ENCODE assay signal across 8 mouse cellular contexts in the genomic region with DNA sequence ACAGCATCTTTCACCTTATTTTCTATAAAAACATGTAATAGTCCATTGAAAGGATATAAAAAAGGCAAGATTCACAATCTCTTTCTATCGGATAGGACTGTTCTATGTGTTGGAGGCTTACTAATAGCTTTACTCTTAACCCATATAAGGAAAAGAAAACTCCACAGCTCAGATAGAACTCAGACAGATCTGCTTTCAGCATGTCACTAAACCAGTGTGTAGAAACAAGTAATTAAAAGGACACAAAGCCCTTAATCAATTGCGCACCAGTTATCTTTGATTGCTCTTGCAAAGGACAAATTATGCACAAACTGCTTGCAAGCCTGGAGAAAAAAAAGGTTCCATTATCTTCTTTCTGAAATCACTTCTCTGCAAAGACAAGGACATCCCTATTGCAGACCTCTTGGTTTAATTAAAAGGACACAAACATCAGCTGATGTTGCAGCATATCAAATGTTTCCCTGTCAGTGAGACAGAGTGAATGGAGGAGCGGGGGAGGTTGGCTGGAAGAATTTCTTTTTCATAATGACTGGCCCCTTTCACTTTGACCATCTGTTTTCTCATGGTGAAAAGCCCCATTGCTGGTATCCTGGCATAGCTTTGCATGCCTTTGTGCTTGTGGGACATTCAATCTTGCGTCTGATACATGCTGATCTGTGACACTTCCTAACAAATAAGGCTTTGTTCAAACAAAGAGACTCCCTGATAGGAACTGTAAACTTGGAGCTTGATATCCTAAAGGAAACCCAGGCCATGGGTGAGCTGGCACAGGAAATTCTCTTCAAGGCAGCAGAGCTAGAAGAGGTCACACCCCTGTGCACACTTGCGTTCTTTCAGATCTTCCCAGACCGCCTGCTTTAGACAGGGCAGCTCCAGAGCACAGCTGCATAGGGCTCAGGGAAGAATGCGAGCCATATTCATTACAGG.
A peak's percentile ranks its signal among the peaks of the same experiment; 100 is the strongest.
DNase-seq lines count a peak whose midpoint lies in the region; ATAC-seq and TF ChIP-seq lines count a peak whose summit lies in the region.

No protein-coding gene starts in this region.

- H3K9ac ChIP-seq in kidney, embryonic 16.5 days (replicated peaks; ENCODE audit: low read length) = no peak overlapping the region
- no peak overlapping the region for H3K9ac ChIP-seq in liver, postnatal 0 days (replicated peaks)

- peak; percentile 6 for DNase-seq in cerebellum, adult 11-12 months
- DNase-seq in cerebellum, postnatal 25 days = no peak
- peak; percentile 94 for DNase-seq in brain, embryonic 14.5 days (ENCODE audit: low read depth)
- DNase-seq in heart, adult 9 months (ENCODE audit: low spot score in 2 of 2) = peak; percentile 18 to 37
- DNase-seq in liver, postnatal 0 days = no peak
- no peak for DNase-seq in thymus, postnatal 10 days (ENCODE audit: low spot score in 2 of 2)

- H3K36me3 ChIP-seq in kidney, embryonic 16.5 days (ENCODE audit: insufficient read depth, low read length) = no peaks in the 10 kb centered on the region
- no peaks in the 10 kb centered on the region for H3K36me3 ChIP-seq in liver, postnatal 0 days (replicated peaks; ENCODE audit: insufficient read depth, low read length)

- no peak overlapping the region for H3K4me3 ChIP-seq in kidney, embryonic 16.5 days (ENCODE audit: low read length)
- no peak overlapping the region for H3K4me3 ChIP-seq in liver, postnatal 0 days (ENCODE audit: low read depth, low read length)
- no peak overlapping the region for H3K4me3 ChIP-seq in olfactory bulb, adult 2 months (ENCODE audit: insufficient read depth, low read depth, low read length)

- peak; percentile 97 for ATAC-seq in kidney, embryonic 16.5 days (ENCODE audit: low FRiP score, low TSS enrichment)
- 0 out of 2 replicates have a peak, but pooled peaks have one; percentile 13 for ATAC-seq in liver, postnatal 0 days

- H3K9me3 ChIP-seq in kidney, embryonic 16.5 days (ENCODE audit: low read length) = no peaks in the 10 kb centered on the region; the same call in 1 of the 2 replicates
- no peaks in the 10 kb centered on the region for H3K9me3 ChIP-seq in liver, postnatal 0 days (ENCODE audit: low read length)

- H3K27me3 ChIP-seq in kidney, embryonic 16.5 days (ENCODE audit: insufficient read depth, low read length) = no peaks in the 10 kb centered on the region
- H3K27me3 ChIP-seq in liver, postnatal 0 days (ENCODE audit: insufficient read depth, low read length) = no peaks in the 10 kb centered on the region

- H3K4me2 ChIP-seq in kidney, embryonic 16.5 days (replicated peaks; ENCODE audit: low read depth, low read length) = no peak overlapping the region
- H3K4me2 ChIP-seq in liver, postnatal 0 days (ENCODE audit: low read depth, low read length) = no peak overlapping the region

- peak overlapping the region; percentile 27 for H3K27ac ChIP-seq in kidney, embryonic 16.5 days (ENCODE audit: low read length)
- H3K27ac ChIP-seq in liver, postnatal 0 days (ENCODE audit: low read depth) = no peak overlapping the region
- peak overlapping the region; percentile 65 for H3K27ac ChIP-seq in olfactory bulb, adult 2 months (ENCODE audit: insufficient read depth, low read depth, low read length)

- 22% methylated on average over 7 of the region's 7 CpGs for WGBS in kidney, embryonic 16.5 days
- WGBS in liver, postnatal 0 days (ENCODE audit: insufficient replicate concordance) = 46% methylated on average over 7 of the region's 7 CpGs
- 26% methylated on average over 7 of the region's 7 CpGs for WGBS in olfactory bulb, adult 2 months

- TF ChIP-seq EP300 in liver, postnatal 0 days (IDR thresholded peaks at IDR 0.05; ENCODE audit: low read depth) = no peak

- no peak for TF ChIP-seq POLR2A in brain, embryonic 14.5 days (IDR thresholded peaks at IDR 0.05; ENCODE audit: borderline replicate concordance, extremely low read depth, insufficient read depth, insufficient read length, poor library complexity, severe bottlenecking)
- TF ChIP-seq POLR2A in olfactory bulb, adult 2 months (IDR thresholded peaks at IDR 0.05; ENCODE audit: insufficient read depth, low read depth, low read length) = no peak

- H3K4me1 ChIP-seq in kidney, embryonic 16.5 days (ENCODE audit: insufficient read depth, low read length) = 0 out of 2 replicates have a peak, but pooled peaks cover 6% of the 10 kb centered on the region
- H3K4me1 ChIP-seq in liver, postnatal 0 days (ENCODE audit: insufficient read depth) = no peaks in the 10 kb centered on the region
- H3K4me1 ChIP-seq in olfactory bulb, adult 2 months (ENCODE audit: control insufficient read depth, insufficient read depth, low read length) = peaks cover 6% of the 10 kb centered on the region

- TF ChIP-seq CTCF in brain, embryonic 14.5 days (IDR thresholded peaks at IDR 0.05; ENCODE audit: borderline replicate concordance, extremely low read depth, insufficient read depth, insufficient read length) = no peak
- no peak for TF ChIP-seq CTCF in liver, postnatal 0 days (IDR thresholded peaks at IDR 0.05; ENCODE audit: low read depth)
- no peak for TF ChIP-seq CTCF in olfactory bulb, adult 2 months (IDR thresholded peaks at IDR 0.05; ENCODE audit: insufficient read depth, low read depth, low read length)

Comparison
In these comparisons a context has a peak if more than half of its experiments do, and no peak if none do; other contexts are left out.
1. DNase-seq: peak in cerebellum, adult 11-12 months (single experiment), brain, embryonic 14.5 days (single experiment) and heart, adult 9 months (2 of 2); none in cerebellum, postnatal 25 days (0 of 2), liver, postnatal 0 days (single experiment) and thymus, postnatal 10 days (0 of 2).